Mouse (Mus musculus) midbrain, embryonic 12.5 days (tissue): ENCODE measurements around the gene Insl5. TPM values are rescaled to one million over a fixed set of nuclear protein-coding genes. Genes with fewer than 3 reads are reported as not detected.
A peak's percentile ranks its signal among the peaks of the same experiment; 100 is the strongest.

Source experiments
- ATAC-seq: fragments of 200-750 bp; cut with Nextera tagmentation; 2 replicates; pipeline ENCODE4 v1.8.0; 2017; ENCODE audit warnings: low read depth, moderate TSS enrichment, moderate library complexity; ENCODE audit not compliant: low FRiP score
- H3K27ac ChIP-seq: fragments of 300-500 bp; sonication (generic); replicated peaks from 2 replicates; pipeline ENCODE4 v1.5.1; 2016; ENCODE audit warnings: mild to moderate bottlenecking
- H3K27me3 ChIP-seq: fragments of 300-500 bp; sonication (generic); 2 replicates; pipeline ENCODE4 v1.6.1; 2016; ENCODE audit warnings: mild to moderate bottlenecking
- H3K36me3 ChIP-seq: fragments of 300-500 bp; sonication (generic); 2 replicates; pipeline ENCODE4 v1.6.1; 2016
- H3K4me1 ChIP-seq: fragments of 300-500 bp; sonication (generic); 2 replicates; pipeline ENCODE4 v1.6.1; 2016
- H3K4me2 ChIP-seq: fragments of 300-500 bp; sonication (generic); replicated peaks from 2 replicates; pipeline ENCODE4 v1.6.1; 2016; ENCODE audit warnings: mild to moderate bottlenecking, moderate library complexity
- H3K4me3 ChIP-seq: fragments of 300-500 bp; sonication (generic); 2 replicates; pipeline ENCODE4 v1.5.1; 2016; ENCODE audit warnings: mild to moderate bottlenecking
- H3K9ac ChIP-seq: fragments of 300-500 bp; sonication (generic); replicated peaks from 2 replicates; pipeline ENCODE4 v1.6.1; 2016; ENCODE audit warnings: mild to moderate bottlenecking, moderate library complexity
- H3K9me3 ChIP-seq: fragments of 300-500 bp; sonication (generic); 2 replicates; pipeline ENCODE4 v1.6.1; 2016; ENCODE audit warnings: mild to moderate bottlenecking
- WGBS: fragments of 180-500 bp; shearing (Covaris S2); methylation state at CpG from one replicate; pipeline ENCODE4 v1.1.7; 2016; 5-methylcytosine and 5-hydroxymethylcytosine counted together
- polyA plus RNA-seq: library from polyadenylated mRNA; unstranded; fragments of >200 nt; fragmentation: Nextera tagmentation; extraction: Ambion mirVana; gene quantifications from 2 replicates; pipeline ENCODE4 v1.2.1, GENCODE M21; 2016

Gene Insl5
- polyA plus RNA-seq, 1 experiment from 2014 or later = not detected

- H3K36me3 ChIP-seq = no peaks in the 10 kb centered on the region
- ATAC-seq = no peak
- 61% methylated on average over 2 of the region's 2 CpGs for WGBS
Measured at GRCm38 (mm10) chr4:102987756-102988155, 38.9 kb downstream of the Insl5 start.

GRCm38 (mm10) chr4:102987325-102987724 lies 39.3 kb downstream of the Insl5 start:
- ATAC-seq = peak; percentile 47
- H3K27me3 ChIP-seq = no peaks in the 10 kb centered on the region
- 29% methylated on average over 4 of the region's 4 CpGs for WGBS

More at GRCm38 (mm10) chr4:102987756-102988155, 38.9 kb downstream of the Insl5 start:
- Histone ChIP-seq H3K27me3 (no peaks in the 10 kb centered on the region), H3K4me1 (no peaks in the 10 kb centered on the region), H3K4me3 (no peak overlapping the region), H3K27ac (no peak overlapping the region), H3K4me2 (no peak overlapping the region), H3K9me3 (no peaks in the 10 kb centered on the region), H3K9ac (no peak overlapping the region)

GRCm38 (mm10) chr4:102986917-102987316 lies 39.7 kb downstream of the Insl5 start:
- peak; percentile 58 for ATAC-seq
- H3K9ac ChIP-seq = no peak overlapping the region
- WGBS = 1% methylated on average over 2 of the region's 2 CpGs

More at GRCm38 (mm10) chr4:102987325-102987724, 39.3 kb downstream of the Insl5 start:
- Histone ChIP-seq H3K4me3 (no peak overlapping the region), H3K4me1 (no peaks in the 10 kb centered on the region), H3K9me3 (no peaks in the 10 kb centered on the region), H3K27ac (no peak overlapping the region), H3K9ac (no peak overlapping the region), H3K4me2 (no peak overlapping the region), H3K36me3 (no peaks in the 10 kb centered on the region)

GRCm38 (mm10) chr4:102986173-102986572 lies 40.5 kb downstream of the Insl5 start:
- Histone ChIP-seq H3K36me3 (no peaks in the 10 kb centered on the region), H3K4me2 (no peak overlapping the region), H3K4me1 (no peaks in the 10 kb centered on the region), H3K27me3 (no peaks in the 10 kb centered on the region), H3K9me3 (no peaks in the 10 kb centered on the region), H3K9ac (no peak overlapping the region), H3K4me3 (no peak overlapping the region), H3K27ac (no peak overlapping the region)
- 70% methylated on average over 7 of the region's 7 CpGs for WGBS
- ATAC-seq = no peak

More at GRCm38 (mm10) chr4:102986917-102987316, 39.7 kb downstream of the Insl5 start:
- Histone ChIP-seq H3K36me3 (no peaks in the 10 kb centered on the region), H3K4me1 (no peaks in the 10 kb centered on the region), H3K9me3 (no peaks in the 10 kb centered on the region), H3K27me3 (no peaks in the 10 kb centered on the region), H3K27ac (no peak overlapping the region), H3K4me3 (no peak overlapping the region), H3K4me2 (no peak overlapping the region)

GRCm38 (mm10) chr4:102981709-102982108 lies 44.9 kb downstream of the Insl5 start:
- Histone ChIP-seq H3K36me3 (no peaks in the 10 kb centered on the region), H3K27ac (no peak overlapping the region), H3K27me3 (peaks cover 19% of the 10 kb centered on the region), H3K9me3 (no peaks in the 10 kb centered on the region), H3K4me1 (peaks cover 16% of the 10 kb centered on the region), H3K9ac (no peak overlapping the region), H3K4me2 (no peak overlapping the region), H3K4me3 (no peak overlapping the region)
- no peak for ATAC-seq
- WGBS = 87% methylated on average over 8 of the region's 8 CpGs

- Histone ChIP-seq H3K4me2 (no peak overlapping the region), H3K36me3 (no peaks in the 10 kb centered on the region), H3K4me1 (peaks cover 23% of the 10 kb centered on the region), H3K27me3 (peaks cover 28% of the 10 kb centered on the region), H3K9ac (no peak overlapping the region), H3K27ac (no peak overlapping the region), H3K4me3 (no peak overlapping the region), H3K9me3 (no peaks in the 10 kb centered on the region)
- no peak for ATAC-seq
- WGBS = 64% methylated on average over 5 of the region's 5 CpGs
Measured at GRCm38 (mm10) chr4:102979385-102979784, 47.3 kb downstream of the Insl5 start.

- H3K27ac ChIP-seq = no peak within 1 kb of the TSS
- H3K4me3 ChIP-seq = peak within 1 kb of the TSS; percentile 27
- peak within 1 kb of the TSS; percentile 54 for H3K4me2 ChIP-seq
- H3K27me3 ChIP-seq = peaks cover 29% of the 10 kb centered on the region
- peaks cover 23% of the 10 kb centered on the region for H3K4me1 ChIP-seq
- no peaks in the 10 kb centered on the region for H3K9me3 ChIP-seq
- H3K9ac ChIP-seq = no peak within 1 kb of the TSS; the same call in 1 of the 2 replicates
- WGBS = 2% methylated on average over 13 of the region's 13 CpGs
- no peaks in the 10 kb centered on the region for H3K36me3 ChIP-seq
- 0 out of 2 replicates have a peak, but pooled peaks have one; percentile 41 for ATAC-seq
Measured at GRCm38 (mm10) chr4:102978440-102978839, 48.2 kb downstream of the Insl5 start, which contains the start of gene Tctex1d1. TSS of gene Tctex1d1 (plus strand) at chr4:102978606.

- Histone ChIP-seq H3K27ac (no peak overlapping the region), H3K4me1 (peaks cover 23% of the 10 kb centered on the region), H3K9ac (no peak overlapping the region; the same call in 1 of the 2 replicates), H3K36me3 (no peaks in the 10 kb centered on the region), H3K4me3 (peak overlapping the region; percentile 27), H3K27me3 (peaks cover 29% of the 10 kb centered on the region), H3K9me3 (no peaks in the 10 kb centered on the region), H3K4me2 (peak overlapping the region; percentile 54)
- WGBS = 12% methylated on average over 16 of the region's 16 CpGs
- ATAC-seq = no peak
Measured at GRCm38 (mm10) chr4:102977778-102978321, 48.8 kb downstream of the Insl5 start.

- ATAC-seq = no peak
- no peaks in the 10 kb centered on the region for H3K36me3 ChIP-seq
- H3K9me3 ChIP-seq = no peaks in the 10 kb centered on the region
- no peak overlapping the region for H3K4me3 ChIP-seq
- peaks cover 29% of the 10 kb centered on the region for H3K27me3 ChIP-seq
- 13% methylated on average over 12 of the region's 12 CpGs for WGBS
- H3K9ac ChIP-seq = no peak overlapping the region
- H3K4me2 ChIP-seq = no peak overlapping the region
- H3K27ac ChIP-seq = no peak overlapping the region
- peaks cover 23% of the 10 kb centered on the region for H3K4me1 ChIP-seq
Measured at GRCm38 (mm10) chr4:102976290-102977275, 50.1 kb downstream of the Insl5 start.

- no peak overlapping the region for H3K4me2 ChIP-seq
- no peak overlapping the region for H3K27ac ChIP-seq
- H3K9ac ChIP-seq = no peak overlapping the region
- H3K9me3 ChIP-seq = no peaks in the 10 kb centered on the region
- no peak for ATAC-seq
- 59% methylated on average over 5 of the region's 5 CpGs for WGBS
- H3K4me1 ChIP-seq = peaks cover 23% of the 10 kb centered on the region
- H3K36me3 ChIP-seq = no peaks in the 10 kb centered on the region
- H3K4me3 ChIP-seq = no peak overlapping the region
- H3K27me3 ChIP-seq = peaks cover 23% of the 10 kb centered on the region
Measured at GRCm38 (mm10) chr4:102974172-102974571, 52.5 kb downstream of the Insl5 start.

- no peak overlapping the region for H3K9ac ChIP-seq
- peaks cover 10% of the 10 kb centered on the region for H3K4me1 ChIP-seq
- no peak overlapping the region for H3K27ac ChIP-seq
- H3K4me3 ChIP-seq = no peak overlapping the region
- 71% methylated on average over 3 of the region's 3 CpGs for WGBS
- no peak for ATAC-seq
- H3K9me3 ChIP-seq = no peaks in the 10 kb centered on the region
- no peaks in the 10 kb centered on the region for H3K36me3 ChIP-seq
- no peak overlapping the region for H3K4me2 ChIP-seq
- peaks cover 13% of the 10 kb centered on the region for H3K27me3 ChIP-seq
Measured at GRCm38 (mm10) chr4:102972071-102972470, 54.6 kb downstream of the Insl5 start.

GRCm38 (mm10) chr4:102971159-102971558 lies 55.5 kb downstream of the Insl5 start:
- Histone ChIP-seq H3K4me1 (peaks cover 2% of the 10 kb centered on the region), H3K9ac (no peak overlapping the region), H3K4me3 (no peak overlapping the region), H3K9me3 (no peaks in the 10 kb centered on the region), H3K4me2 (no peak overlapping the region), H3K36me3 (no peaks in the 10 kb centered on the region), H3K27me3 (0 out of 2 replicates have a peak, but pooled peaks cover 8% of the 10 kb centered on the region), H3K27ac (no peak overlapping the region)
- 78% methylated on average over 5 of the region's 5 CpGs for WGBS
- ATAC-seq = no peak
